Mouse (Mus musculus): ENCODE measurements at regions not wholly inside any gene's neighbourhood (a gene's known extent, or its start where the extent isn't known, plus 50 kb on each side); places are given as distances from the start of the nearest gene placed in this dataset.

DNA sequence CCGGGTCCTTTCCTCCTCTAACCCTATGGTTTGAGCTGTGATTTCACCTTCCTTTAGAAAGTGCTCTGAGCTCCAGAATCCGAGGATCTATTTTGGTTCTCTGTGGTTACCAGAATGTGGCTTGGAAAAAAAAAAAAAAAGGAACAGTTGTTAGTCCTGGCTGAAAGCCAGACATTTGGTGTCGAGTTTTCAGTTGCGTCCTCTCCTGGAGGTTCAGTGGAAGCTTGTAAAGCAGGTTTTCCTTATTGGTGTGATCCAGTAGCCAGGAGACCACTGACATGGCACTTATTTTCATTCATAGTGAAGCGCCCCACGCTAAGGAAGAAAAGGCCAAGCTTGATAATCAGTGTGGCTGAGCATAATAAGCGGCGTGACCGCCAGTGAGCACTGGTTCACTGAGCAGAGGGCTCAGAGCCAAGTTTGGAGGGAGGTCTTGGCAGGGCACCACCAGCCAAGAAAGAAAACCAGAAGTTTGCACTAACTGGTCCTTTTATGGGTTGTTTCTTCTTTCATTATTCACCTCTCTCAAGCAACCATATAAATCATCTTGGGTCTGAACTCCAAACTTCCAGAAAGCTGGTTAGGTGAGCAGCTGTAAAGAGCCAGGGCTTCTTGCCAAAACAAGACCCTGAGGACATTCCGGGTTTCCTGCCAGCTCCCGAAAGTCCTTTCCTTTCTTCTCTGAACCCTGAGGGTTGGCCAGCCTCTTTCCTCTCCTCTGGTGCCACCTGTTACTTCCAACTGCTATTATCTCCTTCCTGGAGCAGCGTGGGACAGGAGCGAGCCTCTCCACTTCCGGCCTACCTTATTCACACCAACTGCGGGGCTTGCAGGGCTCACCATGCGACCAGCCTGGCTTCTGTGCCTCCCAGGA, 436.0 kb downstream of the Zfp704 start:
- no peak overlapping the region for H3K9ac ChIP-seq (ENCODE audit: low read depth, low read length)
- no peaks in the 10 kb centered on the region for H3K9me3 ChIP-seq (replicated peaks; ENCODE audit: control insufficient read depth, low read length, poor library complexity, severe bottlenecking)
- no peaks in the 10 kb centered on the region for H3K36me3 ChIP-seq (ENCODE audit: control insufficient read depth, insufficient read depth, low read length)
- H3K4me2 ChIP-seq (ENCODE audit: low read length): peak overlapping the region; percentile 13; the same call in 1 of the 2 replicates
- no peak overlapping the region for H3K4me3 ChIP-seq (ENCODE audit: low read depth, low read length)
- WGBS: 32% methylated on average over 16 of the region's 16 CpGs
- ATAC-seq: peak; percentile 86
- no peaks in the 10 kb centered on the region for H3K27me3 ChIP-seq (ENCODE audit: control insufficient read depth, insufficient read depth, low read depth, low read length)
- peaks cover 5% of the 10 kb centered on the region; the same call in 1 of the 2 replicates for H3K4me1 ChIP-seq (ENCODE audit: control insufficient read depth, insufficient read depth, low read length)
- no peak overlapping the region; the same call in 1 of the 2 replicates for H3K27ac ChIP-seq (ENCODE audit: low read length)

GRCm38 (mm10) chr3:9171970-9172369, 437.9 kb downstream of the Zfp704 start:
- no peak for ATAC-seq
- H3K27me3 ChIP-seq (ENCODE audit: control insufficient read depth, insufficient read depth, low read depth, low read length): no peaks in the 10 kb centered on the region
- H3K4me1 ChIP-seq (ENCODE audit: control insufficient read depth, insufficient read depth, low read length): peaks cover 5% of the 10 kb centered on the region; the same call in 1 of the 2 replicates
- 7% methylated on average over 1 of the region's 1 CpGs for WGBS
- no peaks in the 10 kb centered on the region for H3K9me3 ChIP-seq (replicated peaks; ENCODE audit: control insufficient read depth, low read length, poor library complexity, severe bottlenecking)
- no peak overlapping the region for H3K27ac ChIP-seq (ENCODE audit: low read length)
- H3K4me3 ChIP-seq (ENCODE audit: low read depth, low read length): no peak overlapping the region
- no peak overlapping the region for H3K9ac ChIP-seq (ENCODE audit: low read depth, low read length)
- H3K36me3 ChIP-seq (ENCODE audit: control insufficient read depth, insufficient read depth, low read length): no peaks in the 10 kb centered on the region
- no peak overlapping the region for H3K4me2 ChIP-seq (ENCODE audit: low read length)

DNA sequence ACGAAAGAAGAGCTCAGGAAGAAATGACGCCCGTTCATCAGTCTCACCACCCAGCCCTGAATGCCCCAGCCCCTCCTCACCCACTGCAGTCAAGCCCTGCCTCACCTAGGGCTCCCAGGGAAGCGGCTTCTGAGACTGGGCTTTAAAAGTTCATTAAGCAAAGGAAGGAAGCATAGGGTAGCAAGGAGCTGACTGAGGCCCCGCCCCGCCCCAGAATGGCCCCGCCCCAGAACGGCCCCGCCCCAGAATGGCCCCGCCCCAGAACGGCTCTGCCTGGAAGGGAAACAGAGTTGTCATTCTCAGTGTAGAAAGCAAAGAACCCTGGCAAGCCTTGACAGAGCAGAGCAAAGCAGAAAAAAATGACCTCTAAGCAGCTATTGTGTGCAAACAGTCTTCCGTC, 440.9 kb downstream of the Zfp704 start:
- ATAC-seq: no peak
- no peaks in the 10 kb centered on the region for H3K36me3 ChIP-seq (ENCODE audit: control insufficient read depth, insufficient read depth, low read length)
- H3K27ac ChIP-seq (ENCODE audit: low read length): no peak overlapping the region
- H3K4me3 ChIP-seq (ENCODE audit: low read depth, low read length): no peak overlapping the region
- peaks cover 5% of the 10 kb centered on the region; the same call in 1 of the 2 replicates for H3K4me1 ChIP-seq (ENCODE audit: control insufficient read depth, insufficient read depth, low read length)
- no peaks in the 10 kb centered on the region for H3K27me3 ChIP-seq (ENCODE audit: control insufficient read depth, insufficient read depth, low read depth, low read length)
- H3K9ac ChIP-seq (ENCODE audit: low read depth, low read length): no peak overlapping the region
- H3K9me3 ChIP-seq (replicated peaks; ENCODE audit: control insufficient read depth, low read length, poor library complexity, severe bottlenecking): no peaks in the 10 kb centered on the region
- H3K4me2 ChIP-seq (ENCODE audit: low read length): no peak overlapping the region
- WGBS: 76% methylated on average over 12 of the region's 12 CpGs

- no peaks in the 10 kb centered on the region for H3K36me3 ChIP-seq (ENCODE audit: control insufficient read depth, insufficient read depth, low read length)
- H3K4me2 ChIP-seq (ENCODE audit: low read length): no peak overlapping the region
- H3K27ac ChIP-seq (ENCODE audit: low read length): no peak overlapping the region
- 34% methylated on average over 15 of the region's 15 CpGs for WGBS
- H3K9me3 ChIP-seq (replicated peaks; ENCODE audit: control insufficient read depth, low read length, poor library complexity, severe bottlenecking): no peaks in the 10 kb centered on the region
- no peaks in the 10 kb centered on the region for H3K27me3 ChIP-seq (ENCODE audit: control insufficient read depth, insufficient read depth, low read depth, low read length)
- ATAC-seq: no peak
- H3K9ac ChIP-seq (ENCODE audit: low read depth, low read length): no peak overlapping the region
- H3K4me1 ChIP-seq (ENCODE audit: control insufficient read depth, insufficient read depth, low read length): no peaks in the 10 kb centered on the region
- H3K4me3 ChIP-seq (ENCODE audit: low read depth, low read length): no peak overlapping the region
These were observed 450.8 kb downstream of the Zfp704 start for GRCm38 (mm10) chr3:9159073-9159472.

- no peak for ATAC-seq
- Histone ChIP-seq H3K4me3 (ENCODE audit: low read depth, low read length) (no peak overlapping the region), H3K4me2 (ENCODE audit: low read length) (no peak overlapping the region), H3K27me3 (ENCODE audit: control insufficient read depth, insufficient read depth, low read depth, low read length) (no peaks in the 10 kb centered on the region), H3K9me3 (replicated peaks; ENCODE audit: control insufficient read depth, low read length, poor library complexity, severe bottlenecking) (no peaks in the 10 kb centered on the region), H3K9ac (ENCODE audit: low read depth, low read length) (no peak overlapping the region), H3K4me1 (ENCODE audit: control insufficient read depth, insufficient read depth, low read length) (no peaks in the 10 kb centered on the region), H3K27ac (ENCODE audit: low read length) (no peak overlapping the region), H3K36me3 (ENCODE audit: control insufficient read depth, insufficient read depth, low read length) (no peaks in the 10 kb centered on the region)
- WGBS: 83% methylated on average over 7 of the region's 7 CpGs
These were observed 455.7 kb downstream of the Zfp704 start for GRCm38 (mm10) chr3:9154172-9154571.

DNA sequence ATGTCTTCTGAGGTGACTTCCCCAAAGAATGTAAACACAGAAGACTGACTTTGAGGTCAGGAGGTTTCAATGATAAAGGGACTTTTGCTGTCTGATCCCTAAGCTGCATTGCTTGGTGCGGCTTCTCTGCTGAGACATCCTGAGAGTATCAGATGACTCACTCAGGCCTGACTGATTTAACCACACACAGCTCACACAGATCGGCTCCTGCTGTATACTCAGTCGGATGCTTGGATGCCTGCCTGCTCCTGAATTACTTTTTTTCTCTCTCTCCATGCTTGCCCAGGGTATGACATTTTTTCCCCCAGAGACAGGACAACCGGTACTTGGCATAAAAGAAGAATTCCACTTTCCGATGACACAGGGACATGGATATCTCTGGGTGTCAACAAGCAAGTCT, 456.2 kb downstream of the Zfp704 start:
- Histone ChIP-seq H3K4me2 (ENCODE audit: low read length) (no peak overlapping the region), H3K27ac (ENCODE audit: low read length) (no peak overlapping the region), H3K9ac (ENCODE audit: low read depth, low read length) (no peak overlapping the region), H3K4me1 (ENCODE audit: control insufficient read depth, insufficient read depth, low read length) (no peaks in the 10 kb centered on the region), H3K4me3 (ENCODE audit: low read depth, low read length) (no peak overlapping the region), H3K9me3 (replicated peaks; ENCODE audit: control insufficient read depth, low read length, poor library complexity, severe bottlenecking) (no peaks in the 10 kb centered on the region), H3K27me3 (ENCODE audit: control insufficient read depth, insufficient read depth, low read depth, low read length) (no peaks in the 10 kb centered on the region), H3K36me3 (ENCODE audit: control insufficient read depth, insufficient read depth, low read length) (no peaks in the 10 kb centered on the region)
- 27% methylated on average over 5 of the region's 5 CpGs for WGBS
- no peak for ATAC-seq

GRCm38 (mm10) chr3:9152256-9152655, 457.6 kb downstream of the Zfp704 start:
- H3K27ac ChIP-seq (ENCODE audit: low read length): no peak overlapping the region
- H3K36me3 ChIP-seq (ENCODE audit: control insufficient read depth, insufficient read depth, low read length): no peaks in the 10 kb centered on the region
- H3K4me1 ChIP-seq (ENCODE audit: control insufficient read depth, insufficient read depth, low read length): no peaks in the 10 kb centered on the region
- H3K4me2 ChIP-seq (ENCODE audit: low read length): no peak overlapping the region
- H3K4me3 ChIP-seq (ENCODE audit: low read depth, low read length): no peak overlapping the region
- ATAC-seq: no peak
- no peaks in the 10 kb centered on the region for H3K27me3 ChIP-seq (ENCODE audit: control insufficient read depth, insufficient read depth, low read depth, low read length)
- no peaks in the 10 kb centered on the region for H3K9me3 ChIP-seq (replicated peaks; ENCODE audit: control insufficient read depth, low read length, poor library complexity, severe bottlenecking)
- WGBS: 44% methylated on average over 1 of the region's 1 CpGs
- no peak overlapping the region for H3K9ac ChIP-seq (ENCODE audit: low read depth, low read length)

GRCm38 (mm10) chr3:9151590-9151989, 458.3 kb downstream of the Zfp704 start:
- no peak overlapping the region for H3K9ac ChIP-seq (ENCODE audit: low read depth, low read length)
- 38% methylated on average over 2 of the region's 2 CpGs for WGBS
- no peaks in the 10 kb centered on the region for H3K36me3 ChIP-seq (ENCODE audit: control insufficient read depth, insufficient read depth, low read length)
- no peak for ATAC-seq
- no peaks in the 10 kb centered on the region for H3K4me1 ChIP-seq (ENCODE audit: control insufficient read depth, insufficient read depth, low read length)
- no peaks in the 10 kb centered on the region for H3K27me3 ChIP-seq (ENCODE audit: control insufficient read depth, insufficient read depth, low read depth, low read length)
- H3K9me3 ChIP-seq (replicated peaks; ENCODE audit: control insufficient read depth, low read length, poor library complexity, severe bottlenecking): no peaks in the 10 kb centered on the region
- H3K27ac ChIP-seq (ENCODE audit: low read length): no peak overlapping the region
- no peak overlapping the region for H3K4me2 ChIP-seq (ENCODE audit: low read length)
- no peak overlapping the region for H3K4me3 ChIP-seq (ENCODE audit: low read depth, low read length)

- H3K4me3 ChIP-seq (ENCODE audit: low read depth, low read length): no peak overlapping the region
- 89% methylated on average over 5 of the region's 5 CpGs for WGBS
- H3K9ac ChIP-seq (ENCODE audit: low read depth, low read length): no peak overlapping the region
- no peaks in the 10 kb centered on the region for H3K9me3 ChIP-seq (replicated peaks; ENCODE audit: control insufficient read depth, low read length, poor library complexity, severe bottlenecking)
- no peaks in the 10 kb centered on the region for H3K4me1 ChIP-seq (ENCODE audit: control insufficient read depth, insufficient read depth, low read length)
- no peak for ATAC-seq
- H3K4me2 ChIP-seq (ENCODE audit: low read length): no peak overlapping the region
- no peaks in the 10 kb centered on the region for H3K36me3 ChIP-seq (ENCODE audit: control insufficient read depth, insufficient read depth, low read length)
- H3K27me3 ChIP-seq (ENCODE audit: control insufficient read depth, insufficient read depth, low read depth, low read length): no peaks in the 10 kb centered on the region
- H3K27ac ChIP-seq (ENCODE audit: low read length): no peak overlapping the region
These were observed 461.3 kb downstream of the Zfp704 start for GRCm38 (mm10) chr3:9148605-9149004.
